Mouse (Mus musculus) small intestine, adult 2 months (tissue): Measurements from ENCODE around the gene Znrf3.

Experiments
- CTCF ChIP-seq: fragments of 200-500 bp; IDR thresholded peaks from 2 replicates; pipeline ENCODE4 v1.5.1; 2012; ENCODE audit warnings: low read depth, mild to moderate bottlenecking, control low read depth, inconsistent platforms, low read length, moderate library complexity, mixed read lengths; ENCODE audit not compliant: insufficient replicate concordance, insufficient read length; ENCODE audit errors: extremely low read depth
- POLR2A ChIP-seq: fragments of 200-500 bp; IDR thresholded peaks from 2 replicates; pipeline ENCODE4 v1.6.1; 2012; ENCODE audit warnings: low read depth, mild to moderate bottlenecking, control low read depth, inconsistent platforms, low read length, moderate library complexity

DNA sequence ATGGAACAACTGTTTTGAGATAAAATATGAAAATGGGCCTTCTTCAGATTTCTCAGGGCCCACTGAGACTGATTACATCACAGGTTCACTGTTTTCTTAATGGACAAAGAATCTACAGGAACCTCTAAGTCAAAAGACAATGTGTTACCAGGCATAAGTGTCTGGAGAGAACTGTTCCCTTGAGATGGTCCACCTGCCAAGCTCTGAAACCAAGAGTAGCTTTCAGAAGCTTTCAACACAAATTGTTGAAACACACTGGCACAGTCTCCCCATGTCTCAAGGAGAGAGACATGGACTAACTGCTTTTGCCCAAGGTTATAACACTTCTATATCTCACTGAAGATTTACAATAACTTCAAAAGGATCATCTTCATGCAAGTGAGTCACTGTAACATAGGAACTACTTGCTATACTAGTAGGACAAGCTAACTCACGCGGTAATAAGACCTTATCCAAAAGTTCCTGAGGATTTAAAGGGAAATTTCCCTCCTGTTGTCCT, 89.3 kb downstream of the Znrf3 start:
- TF ChIP-seq CTCF (no peak), POLR2A (no peak)
